Mouse (Mus musculus): Measurements from ENCODE around the gene Gm2a.
"Not testable (repeated sequence)": the region's sequence is repeated elsewhere in the genome, so short reads cannot be mapped to it uniquely, and the experiment has no call there.

The Gm2a gene

DNA sequence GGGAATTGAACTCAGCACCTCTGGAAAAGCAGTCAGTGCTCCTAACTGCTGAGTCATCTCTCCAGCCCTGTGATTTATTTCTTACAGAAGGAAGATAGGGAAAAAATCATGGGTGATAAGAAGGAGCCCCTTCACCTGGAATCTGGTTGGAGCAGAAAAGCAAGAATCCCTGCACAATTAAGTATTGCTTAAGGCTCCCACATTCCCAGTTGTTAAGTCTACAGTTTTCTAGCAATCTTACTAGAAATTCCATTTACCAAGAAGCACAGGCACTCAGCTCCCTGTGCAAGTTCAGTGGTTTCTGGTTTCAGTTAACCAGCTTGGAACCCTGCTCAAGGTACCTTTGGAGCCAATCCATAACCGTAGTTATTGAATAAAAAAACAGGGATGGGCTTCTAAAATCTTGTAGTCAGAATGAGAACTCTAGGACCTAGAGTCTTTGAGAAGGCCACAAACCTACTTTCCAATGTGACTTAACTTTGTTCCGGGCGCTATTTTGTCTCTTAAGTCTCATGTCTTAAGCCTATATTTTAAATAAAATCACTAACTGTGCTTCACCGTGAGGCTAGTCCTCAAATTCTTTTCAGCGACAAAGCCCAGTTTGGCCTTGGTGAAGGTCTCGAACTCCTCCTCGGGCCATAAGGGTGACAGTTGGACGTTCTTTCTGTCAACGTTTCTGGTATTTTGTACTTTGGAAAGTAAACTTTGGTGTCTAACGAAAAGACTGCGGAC lies 1.0 kb upstream of the Gm2a start:
- DNase-seq (ENCODE audit: low spot score) = no peak

DNA sequence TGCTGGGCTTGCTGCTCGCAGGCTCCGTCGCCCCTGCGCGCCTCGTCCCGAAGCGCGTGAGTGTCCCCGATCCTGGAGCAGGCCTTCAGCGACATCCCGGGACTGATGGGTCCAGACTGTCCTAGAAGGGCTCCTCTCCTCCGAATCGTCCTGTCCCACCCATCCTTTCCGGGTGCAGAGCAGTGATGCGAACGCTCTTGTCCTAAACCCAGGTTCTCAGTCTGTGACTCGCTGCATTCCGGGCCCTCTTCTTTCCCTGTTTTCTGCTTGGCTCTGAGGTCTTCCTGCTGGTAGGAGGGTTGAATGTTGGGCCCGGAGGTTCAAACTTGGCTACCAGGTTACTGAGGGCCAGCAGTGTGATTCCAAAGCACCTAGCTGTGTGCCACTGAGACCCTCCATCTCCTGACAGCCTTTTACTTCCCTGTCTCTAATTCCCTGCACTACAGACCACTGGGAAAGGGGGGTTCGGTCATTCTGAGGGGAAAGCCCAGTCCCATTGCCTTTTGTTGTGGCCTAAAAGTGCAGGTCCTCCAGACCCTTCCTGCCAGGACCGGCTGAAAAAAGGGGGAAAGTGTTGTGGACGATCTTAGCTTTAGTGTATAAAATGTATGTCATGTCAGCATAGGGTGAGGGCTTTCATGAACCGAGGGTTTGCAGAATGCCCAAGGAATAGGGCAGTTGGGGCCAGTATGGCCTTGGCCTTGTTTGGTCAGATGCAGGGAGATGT lies 437 bp downstream of the Gm2a start:
- no peak for DNase-seq (ENCODE audit: low spot score)

DNA sequence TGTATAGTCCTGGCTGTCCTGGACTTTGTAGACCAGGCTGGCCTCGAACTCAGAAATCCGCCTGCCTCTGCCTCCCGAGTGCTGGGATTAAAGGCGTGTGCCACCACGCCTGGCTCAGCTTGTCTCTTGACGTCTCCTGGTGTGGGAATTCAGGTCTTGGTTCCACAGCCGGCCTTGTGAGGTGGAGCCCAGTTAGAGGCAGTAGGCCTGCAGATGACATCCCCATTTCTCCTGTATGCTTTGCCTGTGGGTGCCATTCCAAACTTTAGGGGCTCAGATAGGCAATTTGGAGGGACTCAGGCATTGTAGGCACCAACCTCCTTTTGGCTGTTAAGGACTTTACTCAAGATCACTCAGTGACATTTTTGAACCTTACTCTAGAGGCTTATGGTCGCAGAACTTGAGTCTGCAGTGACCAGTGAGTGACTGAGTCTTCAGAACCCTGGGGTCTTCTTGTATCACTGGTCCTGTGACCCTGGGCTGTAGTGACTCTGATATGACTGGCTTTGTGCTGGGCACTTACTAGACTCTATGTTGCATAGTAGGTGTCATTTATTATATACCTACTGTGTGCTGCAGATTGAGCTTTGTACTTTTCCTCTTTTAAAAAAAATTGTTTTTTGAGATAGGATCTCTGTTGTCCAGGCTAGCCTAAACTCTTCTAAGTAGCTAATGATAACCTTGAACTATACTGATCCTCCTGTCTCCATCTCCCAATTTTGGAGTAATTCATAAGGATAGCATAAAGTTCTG lies 1.3 kb downstream of the Gm2a start:
- DNase-seq (ENCODE audit: low spot score) = no peak

DNA sequence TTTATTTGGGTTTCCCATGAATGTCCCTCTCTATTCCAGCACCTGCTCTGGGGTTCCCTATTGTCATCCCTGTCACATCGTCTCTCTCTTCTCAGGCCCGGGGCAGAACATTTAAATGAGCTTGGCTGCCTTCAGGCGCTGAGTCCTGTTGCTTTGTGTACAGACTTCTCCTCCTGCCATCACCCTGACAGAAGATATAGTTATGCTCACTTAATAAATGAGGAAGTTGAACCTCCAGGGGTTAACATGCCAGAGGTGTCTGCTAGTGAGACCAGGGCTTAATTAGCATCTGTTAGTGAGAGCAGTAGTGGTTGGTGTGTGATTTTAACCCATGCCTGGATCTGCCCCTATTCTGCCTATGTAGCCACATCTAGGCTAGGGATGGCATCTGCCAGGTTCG lies 2.0 kb downstream of the Gm2a start:
- DNase-seq (ENCODE audit: low spot score) = no peak

DNA sequence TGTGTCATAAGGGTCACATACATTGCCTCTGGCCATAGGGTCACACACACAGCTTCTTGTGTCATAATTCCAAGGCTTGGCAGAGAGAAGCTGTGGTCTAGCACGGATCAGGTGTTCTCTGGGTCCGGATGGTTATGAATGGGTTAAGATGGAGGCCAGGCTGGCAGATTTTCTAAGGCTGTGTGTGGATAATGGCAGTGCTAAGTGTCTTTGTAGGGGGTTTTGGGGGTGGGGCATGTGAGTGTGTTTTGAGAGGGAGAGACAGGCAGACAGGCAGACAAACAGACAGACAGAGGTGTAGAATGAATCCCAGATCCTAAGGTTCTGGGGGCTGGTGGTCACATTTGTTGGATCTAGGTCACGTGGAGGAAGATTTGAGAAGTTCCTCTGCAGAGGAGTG lies 4.1 kb downstream of the Gm2a start:
- no peak for DNase-seq (ENCODE audit: low spot score)

DNA sequence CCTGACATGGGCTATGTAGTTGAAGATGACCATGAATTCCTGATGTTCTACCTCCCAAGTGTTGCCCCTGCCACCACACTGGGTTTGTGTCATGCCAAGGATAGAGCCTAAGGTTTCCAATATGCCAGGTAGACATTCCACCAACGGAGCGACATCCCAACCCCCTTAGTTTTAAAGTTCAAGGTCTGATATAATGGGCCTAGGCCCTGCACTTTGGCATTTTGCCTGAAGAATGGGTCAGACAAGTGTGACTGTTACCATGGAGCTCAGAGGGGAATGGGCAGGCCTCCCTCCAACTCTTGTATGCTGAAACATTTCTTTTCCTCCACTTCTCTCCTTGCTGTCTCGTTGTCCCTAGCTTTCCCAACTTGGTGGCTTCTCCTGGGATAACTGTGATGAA lies 5.3 kb downstream of the Gm2a start:
- DNase-seq (ENCODE audit: low spot score) = no peak

DNA sequence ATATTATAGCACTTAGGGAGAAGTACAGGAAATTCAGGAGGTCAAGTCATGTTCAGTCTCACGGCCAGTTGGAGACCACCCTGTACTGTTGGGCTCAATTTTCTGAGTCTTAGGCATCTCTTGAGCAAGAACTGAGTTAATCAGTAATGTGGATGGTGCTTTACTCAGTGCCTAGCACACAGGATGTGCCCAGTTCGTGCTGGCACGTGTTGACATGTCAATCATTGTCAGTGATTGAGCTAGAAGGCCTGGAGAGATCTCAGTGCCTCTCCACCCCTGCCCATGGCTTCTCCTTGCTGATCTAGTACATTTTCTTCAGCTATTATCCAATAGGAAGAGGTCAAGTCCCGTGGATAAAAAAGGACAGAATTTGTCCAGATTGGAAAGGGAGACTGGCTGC lies 7.5 kb downstream of the Gm2a start:
- DNase-seq (ENCODE audit: low spot score) = no peak

DNA sequence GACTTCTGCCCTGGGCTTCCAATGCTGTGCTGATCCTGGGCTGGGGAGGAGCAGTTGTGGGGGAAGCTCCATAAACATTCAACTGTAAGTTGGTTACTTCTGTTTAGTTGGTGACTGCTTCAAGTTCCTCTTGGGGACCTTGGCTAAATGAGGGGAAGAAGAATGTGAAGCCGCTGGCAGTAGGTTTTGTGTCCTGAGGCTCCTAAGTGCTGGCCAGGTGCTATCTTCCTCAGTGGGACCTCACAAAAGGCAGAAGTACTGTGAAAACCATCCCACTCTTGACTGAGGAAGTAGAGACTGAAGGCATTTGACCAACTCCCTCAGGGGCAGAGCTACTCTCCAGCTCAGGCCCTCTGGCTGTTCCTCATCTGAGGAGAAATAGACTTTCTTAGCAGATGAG lies 8.7 kb downstream of the Gm2a start:
- DNase-seq (ENCODE audit: low spot score) = no peak

DNA sequence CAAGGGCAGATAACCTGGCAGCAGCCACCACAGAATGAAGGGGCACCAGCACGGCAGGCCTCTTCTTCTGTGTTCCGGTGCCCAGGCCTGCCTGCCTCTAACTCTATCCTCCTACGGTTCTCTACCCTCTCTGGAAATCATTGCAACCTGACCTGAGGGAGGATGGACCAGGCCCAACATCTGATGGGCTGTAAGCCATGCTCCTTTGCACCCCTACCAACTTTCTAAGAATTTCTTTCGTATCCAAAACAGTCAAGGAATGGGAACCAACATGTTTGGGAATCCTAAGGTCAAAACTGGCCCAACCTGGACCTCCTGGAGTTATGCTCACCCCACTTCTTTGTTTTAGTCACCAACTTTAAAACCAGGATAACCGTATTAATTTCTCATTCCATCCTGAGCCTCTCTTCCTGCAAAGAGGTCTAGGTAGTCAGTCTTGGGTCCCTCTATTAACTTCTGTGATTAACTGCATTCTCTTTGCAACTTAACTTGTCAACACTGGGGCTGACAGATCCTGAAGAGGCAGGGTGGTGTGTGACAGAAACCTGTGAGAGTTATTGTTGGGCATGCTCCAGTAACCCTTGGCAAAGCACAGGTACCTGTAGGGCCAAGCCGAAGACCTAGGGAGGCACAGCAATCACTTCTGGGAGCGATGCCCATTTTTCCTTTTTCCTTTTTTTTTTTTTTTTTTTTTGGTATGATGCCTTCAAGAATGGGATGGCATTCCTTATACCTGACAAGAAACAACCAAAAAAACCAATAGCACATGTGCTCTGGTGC lies 11.8 kb downstream of the Gm2a start:
- DNase-seq (ENCODE audit: low spot score) = no peak

DNA sequence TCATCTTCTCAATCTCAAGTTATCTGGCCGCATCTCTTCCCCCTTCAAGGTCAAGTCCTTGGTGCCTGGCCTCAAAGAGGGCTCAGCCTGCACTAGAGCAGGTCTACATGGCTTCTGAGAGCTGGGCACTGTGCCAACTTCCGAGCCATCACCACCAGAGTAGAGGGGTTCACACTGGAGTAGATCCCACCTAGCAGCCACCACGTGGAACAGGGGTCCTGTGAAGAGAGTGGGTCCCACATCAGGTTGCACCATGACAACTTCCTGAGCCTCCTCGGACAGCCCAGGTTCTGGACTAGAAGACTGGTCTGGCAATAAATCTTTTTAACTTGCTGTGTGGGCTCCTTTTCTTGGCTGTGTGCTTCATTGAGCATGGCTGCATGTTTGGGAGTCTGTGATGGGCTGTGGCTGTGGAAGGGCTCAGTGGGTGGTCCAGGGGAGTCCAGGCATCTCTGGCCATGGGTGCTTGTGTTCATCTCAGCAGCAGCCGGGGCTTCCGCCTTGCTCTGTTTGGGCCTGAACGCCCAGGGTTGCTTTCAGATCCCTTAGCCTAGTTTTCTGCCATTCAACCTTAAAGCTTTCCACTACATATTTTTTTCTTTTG lies 12.8 kb downstream of the Gm2a start:
- no peak for DNase-seq (ENCODE audit: low spot score)

DNA sequence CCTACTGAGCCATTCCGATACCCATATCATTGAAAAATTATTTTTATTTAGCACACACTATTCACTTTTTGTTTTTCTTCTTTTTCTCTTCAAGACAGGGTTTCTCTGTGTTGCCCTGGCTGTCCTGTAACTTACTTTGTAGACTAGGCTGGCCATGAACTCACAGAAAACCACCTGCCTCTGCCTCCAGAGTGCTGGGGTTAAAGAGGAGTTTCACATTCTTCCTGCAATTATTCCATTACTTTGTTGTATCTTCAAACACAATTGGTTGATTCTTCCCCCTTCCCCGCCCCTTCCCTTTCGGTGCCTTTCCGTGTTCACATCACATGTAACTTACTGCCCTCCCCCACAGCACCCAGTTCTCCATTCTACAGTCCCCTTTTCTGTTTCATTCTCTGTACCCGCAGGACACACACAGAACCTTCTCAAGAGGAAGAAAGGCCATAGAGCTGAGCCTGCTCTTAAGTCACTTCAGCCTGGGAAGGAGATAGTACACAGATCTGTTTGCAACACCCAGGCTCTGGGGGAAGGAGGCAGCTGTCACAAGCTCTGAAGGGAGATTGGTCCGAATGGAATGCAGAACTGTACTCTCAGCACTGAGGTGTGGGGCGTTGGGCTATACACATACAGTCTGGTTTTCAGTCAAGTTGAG lies 15.4 kb downstream of the Gm2a start:
- DNase-seq (ENCODE audit: low spot score) = no peak

DNA sequence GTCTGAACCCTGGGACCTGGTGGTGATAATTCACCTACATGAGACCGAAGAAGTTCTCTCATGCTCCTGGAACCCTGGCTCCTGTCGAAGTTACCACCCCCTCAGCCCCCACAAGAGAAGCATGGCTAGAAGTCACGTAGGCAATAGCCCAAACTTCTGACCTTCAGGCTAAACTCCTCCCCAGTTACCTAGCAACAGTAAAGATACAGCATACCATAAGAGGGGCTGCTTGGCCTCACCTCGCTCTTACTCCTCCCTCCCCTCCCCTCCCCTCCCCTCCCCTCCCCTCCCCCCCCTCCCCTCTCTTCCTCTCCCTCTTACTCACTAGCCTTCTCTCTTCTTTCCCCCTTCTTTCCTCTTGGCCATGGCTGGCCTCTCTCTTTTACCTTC lies 15.9 kb downstream of the Gm2a start:
- not testable (repeated sequence) for DNase-seq (ENCODE audit: low spot score)

DNA sequence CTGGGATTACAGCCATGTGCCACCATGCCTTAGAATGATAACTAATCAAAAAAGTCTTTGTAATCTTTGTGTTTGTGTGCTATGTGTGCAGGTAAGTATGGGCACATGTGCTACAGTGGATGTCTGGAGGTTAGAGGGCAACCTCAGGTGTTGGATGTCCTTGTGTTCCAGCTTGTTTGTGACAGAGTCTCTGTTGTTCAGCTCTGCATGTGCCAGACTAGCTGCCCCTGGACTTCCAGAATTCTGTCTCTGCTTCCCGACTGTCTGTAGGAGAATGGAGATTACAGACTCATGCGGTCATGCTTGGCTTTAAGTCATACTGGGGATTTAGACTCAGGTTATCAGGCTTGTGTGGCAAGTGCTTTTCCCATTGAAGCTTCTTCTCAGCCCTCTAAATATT lies 16.4 kb downstream of the Gm2a start:
- DNase-seq (ENCODE audit: low spot score) = no peak

DNA sequence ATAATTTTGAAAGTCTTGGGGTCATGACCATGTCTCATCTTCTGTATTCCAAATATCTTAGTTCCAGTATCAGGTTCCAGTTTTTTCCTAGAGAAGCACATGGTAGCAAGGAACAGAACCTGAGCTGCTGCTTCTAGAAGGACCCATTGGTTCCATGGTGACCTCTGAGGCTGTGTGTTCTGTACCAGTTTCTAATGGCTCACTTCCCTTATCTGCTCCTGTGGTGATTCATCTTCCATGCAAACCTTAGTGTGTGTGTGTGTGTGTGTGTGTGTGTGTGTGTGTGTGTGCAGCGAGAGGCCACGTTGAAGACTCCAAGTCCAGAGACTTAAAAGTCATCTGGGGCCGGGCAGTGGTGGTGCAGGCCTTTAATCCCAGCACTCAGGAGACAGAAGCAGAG lies 18.1 kb downstream of the Gm2a start:
- no peak for DNase-seq (ENCODE audit: low spot score)

DNA sequence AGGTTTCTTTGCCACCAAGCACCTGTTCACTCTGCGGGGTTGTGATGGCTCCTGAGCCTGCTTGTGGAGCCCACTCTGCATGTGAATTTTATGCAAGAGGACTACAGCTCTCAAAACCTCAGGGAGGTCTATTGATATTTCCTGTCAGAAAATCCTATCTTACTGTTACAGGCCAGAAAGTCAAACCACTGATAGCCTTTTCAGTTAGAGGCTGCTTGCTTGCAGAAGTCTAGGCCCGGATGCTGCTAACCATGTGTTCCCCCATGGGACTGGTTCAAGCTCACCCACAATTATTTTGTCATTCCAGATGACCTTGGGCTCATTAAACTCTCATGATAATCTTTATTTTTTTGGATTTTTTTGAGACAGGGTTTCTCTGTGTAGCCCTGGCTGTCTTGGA lies 19.1 kb downstream of the Gm2a start:
- DNase-seq (ENCODE audit: low spot score) = no peak

DNA sequence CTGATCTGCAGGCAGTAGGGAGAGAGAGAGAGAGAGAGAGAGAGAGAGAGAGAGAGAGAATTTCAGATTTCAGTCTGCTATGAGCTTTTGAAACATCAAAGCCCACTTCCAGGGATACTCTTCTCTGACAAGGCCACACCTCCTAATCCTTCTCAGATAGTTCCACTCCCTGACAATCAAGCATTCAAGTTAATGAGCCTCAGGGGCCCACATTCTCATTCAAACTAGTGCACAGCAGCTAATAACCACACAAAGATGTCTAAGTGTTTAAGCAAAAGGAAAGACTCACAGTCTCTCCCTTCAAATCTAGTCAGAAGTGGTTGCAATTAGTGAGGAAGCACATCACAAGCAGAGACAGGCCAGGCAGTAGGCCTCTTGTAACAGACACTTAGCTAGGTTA lies 22.4 kb downstream of the Gm2a start:
- DNase-seq (ENCODE audit: low spot score) = no peak

DNA sequence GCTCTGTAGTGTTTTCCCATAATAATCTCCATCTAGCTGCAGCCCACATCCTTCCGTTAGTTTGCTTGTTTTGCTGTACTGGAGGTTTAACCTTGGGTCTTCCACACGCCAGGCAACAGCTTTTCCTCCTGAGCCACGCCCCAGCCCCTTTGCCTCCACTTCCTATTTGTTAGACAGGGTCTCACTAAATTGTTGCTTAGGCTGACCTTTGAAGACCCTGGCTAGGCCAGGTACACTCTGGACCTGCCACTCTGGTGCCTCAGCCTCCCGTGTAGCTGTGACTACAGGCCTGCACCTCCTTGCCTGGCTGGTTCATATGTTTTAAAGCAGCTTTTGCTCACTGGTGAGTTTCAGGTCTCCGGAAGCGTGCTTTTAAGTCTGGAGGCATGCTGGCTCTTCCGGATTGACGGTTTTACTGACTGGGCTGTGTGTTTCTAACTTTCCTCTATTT lies 22.9 kb downstream of the Gm2a start:
- no peak for DNase-seq (ENCODE audit: low spot score)

DNA sequence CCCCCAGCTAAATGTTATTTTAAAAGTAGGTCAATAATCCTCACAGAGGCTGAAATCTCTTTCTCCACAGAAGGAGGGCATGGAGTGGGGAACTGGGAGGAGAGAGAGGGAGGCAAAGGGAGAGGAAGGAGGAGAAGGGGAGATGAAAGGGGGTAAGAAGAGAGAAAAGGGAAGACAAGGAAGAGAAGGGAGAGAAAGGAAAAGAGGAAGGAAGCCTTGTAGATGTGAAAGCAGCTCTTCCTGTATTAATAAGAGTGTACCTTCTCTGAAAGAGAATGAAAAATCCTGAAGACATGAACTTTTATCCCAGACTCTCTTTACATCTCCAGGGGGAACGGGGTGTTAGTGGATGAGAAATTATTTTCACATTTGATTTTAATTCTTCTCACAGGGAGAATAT lies 23.5 kb downstream of the Gm2a start:
- no peak for DNase-seq (ENCODE audit: low spot score)

DNA sequence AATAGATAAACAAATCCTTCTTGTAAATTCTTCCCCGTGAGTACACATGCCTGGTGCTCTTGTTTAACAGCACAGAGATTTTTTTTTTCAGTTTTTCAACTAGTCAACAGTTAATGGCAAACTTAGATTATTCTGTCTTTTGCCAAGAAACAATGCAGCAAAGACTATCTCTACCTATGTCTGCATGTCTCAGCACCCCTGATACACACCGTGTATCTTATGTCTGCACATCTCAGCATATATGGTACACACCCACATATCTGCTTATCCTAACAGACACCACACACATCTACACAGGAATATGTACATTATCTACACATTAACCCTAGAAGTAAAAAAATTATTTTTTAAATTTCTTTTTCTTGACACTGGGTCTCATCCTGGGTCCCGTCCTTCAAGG lies 28.7 kb downstream of the Gm2a start:
- no peak for DNase-seq (ENCODE audit: low spot score)

DNA sequence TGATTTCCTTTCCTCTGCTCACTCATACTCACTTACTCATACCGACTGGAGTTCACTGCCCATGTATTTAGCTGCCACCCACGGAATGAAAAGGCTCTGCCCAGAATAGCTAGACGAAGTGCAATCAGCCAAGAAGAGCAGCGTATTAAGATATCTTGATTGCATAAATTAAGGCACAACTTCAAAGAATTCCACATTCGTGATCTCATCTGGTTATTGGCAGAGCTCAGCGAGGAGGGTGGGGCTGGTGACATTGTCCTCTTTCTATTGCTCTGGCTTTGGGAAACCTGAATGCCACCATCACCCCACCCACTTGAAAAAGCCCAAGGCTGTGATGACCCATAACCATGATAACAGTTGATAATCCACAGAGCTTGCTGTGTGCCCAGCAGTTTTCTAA lies 30.0 kb downstream of the Gm2a start:
- no peak for DNase-seq (ENCODE audit: low spot score)

DNA sequence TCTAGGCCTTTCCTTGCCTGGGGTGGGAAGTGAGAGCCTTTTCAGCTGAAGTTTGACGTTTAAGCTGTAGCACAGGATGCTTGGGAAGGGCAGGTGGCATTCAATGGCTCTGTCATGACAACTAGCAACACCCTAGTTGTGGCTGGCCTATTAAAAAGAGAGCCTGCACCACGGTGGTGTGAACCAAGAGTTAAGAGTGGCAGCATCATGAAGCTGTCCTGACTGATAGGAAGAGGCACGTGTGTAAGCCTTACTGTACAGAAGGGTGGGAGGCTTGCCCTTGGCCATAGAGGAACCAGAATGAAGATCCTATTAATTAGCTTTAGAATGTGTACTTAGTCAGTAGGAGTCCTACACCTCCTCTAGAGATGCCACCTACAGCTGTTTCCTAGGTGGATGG lies 30.5 kb downstream of the Gm2a start:
- no peak for DNase-seq (ENCODE audit: low spot score)

Measured in urinary bladder, postnatal 10 days (tissue).